Mouse (Mus musculus): ENCODE measurements at regions not wholly inside any gene's neighbourhood (a gene's known extent, or its start where the extent isn't known, plus 50 kb on each side); places are given as distances from the start of the nearest gene placed in this dataset.

DNA sequence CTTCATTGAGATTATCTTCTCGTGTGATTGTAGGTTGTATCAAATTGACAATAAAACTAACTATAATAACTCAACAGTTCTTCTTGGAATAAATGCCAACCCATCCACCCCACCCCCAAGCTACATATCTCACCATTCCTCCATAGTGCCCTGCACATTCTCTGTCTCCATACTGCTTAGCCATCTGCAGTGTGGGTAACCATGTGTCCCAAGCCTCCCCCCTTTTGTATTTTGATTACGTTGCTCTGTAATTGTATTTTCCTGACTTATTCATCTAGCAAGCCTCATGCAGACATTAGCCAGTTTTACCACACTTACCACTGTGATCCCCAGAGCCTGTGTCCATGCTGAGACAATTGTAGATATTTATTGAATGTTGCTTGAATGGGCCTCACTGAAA is 129.7 kb upstream of the Smarca2 start:
- TF ChIP-seq CTCF (IDR thresholded peaks at IDR 0.05; ENCODE audit: control insufficient read depth, insufficient read depth, low read length) (no peak), POLR2A (IDR thresholded peaks at IDR 0.05; ENCODE audit: borderline replicate concordance, control insufficient read depth, low read depth, low read length) (no peak)

Measured in bone marrow, adult 2 months (tissue).